Mouse (Mus musculus) pancreas, adult 10 weeks (tissue): ENCODE results near the gene Olfr1107. TPM values are rescaled to one million over a fixed set of nuclear protein-coding genes. Genes with fewer than 3 reads are reported as not detected.

ENCODE experiments used
- polyA plus RNA-seq: library from polyadenylated mRNA; stranded (reverse); fragments of 350-450 nt; fragmentation: Illumina TruSeq; extraction: RNeasy Lipid Tissue Mini Kit (QIAGEN cat#74804); gene quantifications from one replicate; pipeline ENCODE4 v1.2.3, GENCODE M21; 2015; ENCODE audit warnings: low read depth, low replicate concordance; ENCODE audit not compliant: insufficient read depth

The Olfr1107 gene
- polyA plus RNA-seq = not detected

DNA sequence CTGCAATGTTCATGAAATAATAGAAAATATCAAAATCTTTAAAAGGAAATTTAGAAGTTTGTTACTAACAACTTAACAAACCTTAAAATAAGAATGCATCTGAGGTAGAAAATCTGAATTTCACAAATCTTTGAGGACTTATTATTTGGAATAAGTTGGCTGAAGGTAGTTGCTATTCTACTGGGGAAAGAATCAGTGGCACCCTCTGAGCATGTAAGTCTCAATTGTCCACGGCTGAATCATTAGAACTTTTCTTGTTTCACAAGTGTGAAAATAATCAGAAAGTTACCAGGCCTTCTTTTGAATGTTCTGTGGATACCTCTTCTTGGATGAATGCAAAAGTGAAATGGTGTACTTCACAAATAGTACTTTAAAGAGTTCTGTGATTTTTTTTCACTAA, at the start of gene Olfr1107:
Gene Olfr1107, minus strand, starts transcription at position 101 of the 400 bp plus-strand sequence.

DNA sequence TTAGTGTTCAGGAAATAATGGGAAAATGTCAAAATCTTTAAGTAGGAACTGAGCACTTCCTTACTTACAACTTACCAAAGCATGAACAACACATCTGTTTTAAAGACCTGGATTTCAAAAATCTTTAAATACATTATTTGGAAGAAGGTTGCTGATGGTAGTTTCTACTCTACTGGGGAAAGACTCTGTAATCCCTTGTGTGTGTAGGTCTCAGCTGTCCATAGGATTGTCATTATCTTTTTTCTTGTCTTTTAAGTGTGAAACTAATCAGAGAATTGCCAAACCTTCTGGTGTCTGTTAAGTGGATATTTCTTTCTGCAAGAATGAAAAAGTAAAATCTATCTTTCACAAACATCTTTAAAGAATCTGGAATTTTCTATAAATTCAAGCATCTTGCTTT, 38.9 kb upstream of the Olfr1107 start, which contains the start of gene Olfr259:
Gene Olfr259, minus strand, starts transcription at position 101 of the 400 bp plus-strand sequence.

DNA sequence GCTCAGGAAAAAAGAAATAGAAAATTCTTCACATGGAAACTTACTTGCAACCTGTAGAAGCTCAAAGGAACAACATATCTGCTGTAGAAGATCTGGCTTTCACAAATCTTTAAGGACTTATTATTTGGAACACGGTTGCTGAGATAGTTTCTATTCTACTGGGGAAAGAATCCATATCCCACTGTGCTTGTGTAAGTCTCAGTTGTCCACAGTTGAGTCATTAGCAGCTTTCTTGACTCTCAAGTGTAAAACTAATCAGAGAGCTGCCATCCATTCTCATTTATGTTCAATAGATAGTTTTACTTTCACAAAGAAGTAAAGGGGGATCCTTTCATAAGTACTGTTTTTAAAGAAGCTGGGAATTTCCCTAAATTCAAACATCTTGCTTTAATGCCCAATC, 20.3 kb upstream of the Olfr1107 start, which contains the start of gene Olfr1109:
Gene Olfr1109, minus strand, starts transcription at position 101 of the 400 bp plus-strand sequence.

DNA sequence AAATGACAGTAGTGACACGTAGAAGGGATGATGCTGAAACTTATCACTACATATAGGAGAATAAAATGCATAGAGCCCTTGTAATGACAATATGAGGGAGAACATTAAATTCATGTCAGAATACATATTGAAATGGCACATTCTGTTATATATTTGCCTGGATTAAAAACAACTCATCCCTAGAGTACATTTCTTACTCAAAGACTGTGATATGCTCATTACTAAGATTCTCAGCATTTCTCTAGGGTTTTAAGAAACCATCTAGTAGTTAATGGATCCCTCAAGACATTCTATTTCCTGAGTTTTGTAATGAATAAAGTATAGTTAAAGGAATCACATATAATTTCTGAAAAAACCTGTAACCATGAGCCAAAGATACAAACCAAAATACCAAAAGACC, 23.4 kb downstream of the Olfr1107 start, which contains the start of gene Olfr1106:
Gene Olfr1106, minus strand, starts transcription at position 101 of the 400 bp plus-strand sequence.

DNA sequence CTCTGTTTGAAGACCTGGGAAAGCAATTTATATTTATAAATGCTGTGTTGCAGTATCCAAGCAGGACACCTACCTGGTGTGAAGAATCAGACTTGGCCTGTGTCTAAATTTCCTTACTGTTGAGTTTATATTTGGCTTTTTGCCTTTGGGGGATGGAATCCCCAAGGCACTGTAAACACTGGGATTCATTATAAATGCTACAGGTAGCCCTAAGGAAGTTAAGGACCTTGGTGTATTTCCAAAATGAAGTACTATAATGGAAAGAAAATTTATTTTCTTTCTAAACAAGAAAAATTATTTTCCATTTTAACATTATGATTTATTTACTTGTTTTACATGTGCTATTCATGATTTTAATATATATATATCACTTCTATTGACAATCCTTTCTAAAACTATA, 39.2 kb downstream of the Olfr1107 start, which contains the start of gene Olfr1105:
Gene Olfr1105, minus strand, starts transcription at position 101 of the 400 bp plus-strand sequence.

DNA sequence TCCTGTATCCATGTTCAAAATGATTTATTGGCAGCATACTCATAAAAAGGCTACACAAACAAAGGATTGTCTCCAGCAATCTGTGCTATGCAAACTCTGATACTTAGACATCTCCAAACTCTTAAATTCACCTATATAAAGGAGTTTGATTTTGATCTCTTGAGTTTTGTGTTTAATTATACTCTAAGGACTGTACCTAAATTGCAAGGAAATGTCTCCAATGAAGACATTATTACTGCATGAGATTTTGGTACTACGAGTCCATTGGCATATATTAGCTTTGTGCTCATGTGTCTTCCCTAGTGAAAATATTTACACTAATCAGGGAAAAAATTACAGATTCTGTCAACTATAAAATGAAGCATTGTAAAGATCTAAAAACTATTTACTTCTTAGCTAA, 48.6 kb downstream of the Olfr1107 start, which contains the start of gene Olfr1104:
Gene Olfr1104, minus strand, starts transcription at position 101 of the 400 bp plus-strand sequence.

Other genes with a start within 250 kb of the Olfr1107 start
- gene Olfr1095, start 224.1 kb downstream of the Olfr1107 start, polyA plus RNA-seq = not detected
- gene Gm13723, start 201.0 kb downstream of the Olfr1107 start, polyA plus RNA-seq = not detected
- not detected for gene Olfr1097, start 183.6 kb downstream of the Olfr1107 start, polyA plus RNA-seq
- gene Olfr1098, start 151.3 kb downstream of the Olfr1107 start, polyA plus RNA-seq = not detected
- not detected for gene Olfr1099, start 115.1 kb downstream of the Olfr1107 start, polyA plus RNA-seq
- not detected for gene Olfr1100, start 95.9 kb downstream of the Olfr1107 start, polyA plus RNA-seq
- gene Olfr1101, start 84.6 kb downstream of the Olfr1107 start, polyA plus RNA-seq = not detected
- not detected for gene Olfr1102, start 77.4 kb downstream of the Olfr1107 start, polyA plus RNA-seq
- gene Olfr1104, start 48.7 kb downstream of the Olfr1107 start, polyA plus RNA-seq = not detected
- not detected for gene Olfr1105, start 39.3 kb downstream of the Olfr1107 start, polyA plus RNA-seq
- not detected for gene Olfr1106, start 23.5 kb downstream of the Olfr1107 start, polyA plus RNA-seq
- not detected for gene Olfr1109, start 20.2 kb upstream of the Olfr1107 start, polyA plus RNA-seq
- gene Olfr259, start 38.8 kb upstream of the Olfr1107 start, polyA plus RNA-seq = not detected
- gene Olfr1110, start 64.5 kb upstream of the Olfr1107 start, polyA plus RNA-seq = not detected
- not detected for gene Olfr1111, start 76.8 kb upstream of the Olfr1107 start, polyA plus RNA-seq
- gene Olfr1112, start 112.0 kb upstream of the Olfr1107 start, polyA plus RNA-seq = not detected
- not detected for gene Olfr1113, start 133.2 kb upstream of the Olfr1107 start, polyA plus RNA-seq
- gene Olfr1115, start 172.2 kb upstream of the Olfr1107 start, polyA plus RNA-seq = not detected
- gene Olfr1116, start 191.7 kb upstream of the Olfr1107 start, polyA plus RNA-seq = not detected
- not detected for gene Olfr1118, start 231.8 kb upstream of the Olfr1107 start, polyA plus RNA-seq